Mouse (Mus musculus) Muller cell, postnatal 12 days (primary cell): ENCODE data around the gene Olfr295.

Experiments
- DNase-seq: peaks from one replicate; pipeline ENCODE4 v3.0.0-alpha.2; 2015; ENCODE audit errors: inconsistent ontology term

The Olfr295 gene

GRCm38 (mm10) chr7:86583562-86583961 lies at the start of gene Olfr295:
Gene Olfr295 (plus strand): TSS chr7:86583862.
- no peak for DNase-seq

GRCm38 (mm10) chr7:86616543-86616942 lies 32.9 kb downstream of the Olfr295 start, which contains the start of gene Olfr294:
Gene Olfr294 (minus strand): TSS chr7:86616643.
- DNase-seq = no peak
